Mouse (Mus musculus): ENCODE data around the gene Gm21972. TPM values are rescaled to one million over a fixed set of nuclear protein-coding genes. Genes with fewer than 3 reads are reported as not detected.

The Gm21972 gene
- total and polyA plus RNA-seq, 3 experiments, result 0.47 to 78.8 (median 4.4) TPM

DNA sequence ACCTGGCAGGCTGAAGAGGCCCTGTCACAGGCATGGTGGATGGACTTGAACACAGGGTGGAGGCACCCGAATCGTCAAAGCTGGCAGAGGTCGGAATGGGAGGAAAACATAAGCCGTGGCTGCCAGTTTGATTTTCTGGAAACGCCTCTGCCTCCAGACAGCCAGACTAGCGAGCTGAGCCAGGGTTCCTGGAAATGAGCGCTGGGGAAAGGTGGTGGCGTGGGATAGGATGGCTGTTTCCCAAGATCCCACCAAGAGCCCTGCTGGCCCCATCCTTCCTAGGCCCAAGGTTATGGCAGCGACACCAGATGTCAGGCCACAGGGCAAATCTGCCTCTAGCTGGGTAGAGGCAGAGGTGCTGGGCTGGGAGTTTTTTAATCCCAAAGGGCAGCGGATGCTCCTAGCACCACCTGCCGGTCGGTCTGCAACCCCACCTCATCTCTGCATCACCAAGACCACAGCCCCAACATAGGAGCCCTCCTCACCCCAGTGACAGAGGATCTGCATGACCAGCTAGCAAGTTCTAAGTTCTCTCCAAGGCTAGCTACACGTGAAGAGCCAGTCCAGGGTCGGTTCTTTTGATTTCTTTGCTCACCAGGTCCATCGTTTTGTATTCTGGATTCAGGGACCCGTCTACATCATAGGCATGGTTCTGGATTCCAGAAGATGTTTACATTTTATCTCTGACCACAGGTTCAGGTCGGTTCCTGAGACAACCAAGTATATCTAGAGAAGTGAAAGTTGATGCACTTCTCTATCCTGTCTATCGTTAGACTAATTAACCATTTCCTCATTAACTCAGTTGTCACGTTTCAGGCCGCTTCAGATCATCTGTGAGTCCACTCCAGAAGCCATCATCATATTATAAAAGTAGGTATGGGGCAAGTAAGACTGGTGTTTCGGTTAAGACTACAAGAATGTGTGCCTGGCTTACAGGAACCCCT is 10.8 kb downstream of the Gm21972 start:
- no peak overlapping the region for H3K27ac ChIP-seq (ENCODE audit: insufficient read depth, low read depth)
- dilution Hi-C loops (cut with MboI; ENCODE audit: extremely low pct_ligation_motif_present, extremely low pct_unique_long_range_greater_than_20kb, low sequenced_read_pairs), result no loop called here
- H3K4me3 ChIP-seq (replicated peaks in 1 of 3; ENCODE audit: low read depth in 2 of 3, low read length in 2 of 3, poor library complexity in 1 of 3), result no peak overlapping the region

GRCm38 (mm10) chr1:86146293-86146692 is 12.9 kb downstream of the Gm21972 start:
- peaks cover 0 to 4% of the 10 kb centered on the region in 2 experiments for H3K36me3 ChIP-seq (replicated peaks in 1 of 2; ENCODE audit: control insufficient read depth in 1 of 2, insufficient read depth in 1 of 2, low read length in 1 of 2)
- H3K4me2 ChIP-seq (ENCODE audit: insufficient read depth, low read depth, poor library complexity, severe bottlenecking), result no peak overlapping the region
- H3K4me1 ChIP-seq (ENCODE audit: control insufficient read depth in 1 of 2, insufficient read depth in 2 of 2), result peaks cover 2 to 11% of the 10 kb centered on the region in 2 experiments; a peak in 2 of 4 replicates
- H3K27ac ChIP-seq (ENCODE audit: insufficient read depth, low read depth), result no peak overlapping the region
- no peak for DNase-seq (ENCODE audit: extremely low read depth)
- TF ChIP-seq MYC (IDR thresholded peaks at IDR 0.05; ENCODE audit: low read depth, low read length) (no peak), USF2 (conservative IDR thresholded peaks at IDR 0.05; ENCODE audit: low read depth, low read length) (no peak), TCF12 (IDR thresholded peaks at IDR 0.05; ENCODE audit: low read depth, low read length) (no peak), MAZ (IDR thresholded peaks at IDR 0.05; ENCODE audit: low read depth, low read length) (no peak), TBP (conservative IDR thresholded peaks at IDR 0.05; ENCODE audit: low read depth, low read length) (no peak), EP300 (IDR thresholded peaks at IDR 0.05; ENCODE audit: low read length) (no peak), E2F4 (IDR thresholded peaks at IDR 0.05; ENCODE audit: insufficient replicate concordance, low read depth, low read length) (no peak), MAX (IDR thresholded peaks at IDR 0.05; ENCODE audit: low read length) (no peak), ZKSCAN1 (IDR thresholded peaks at IDR 0.05; ENCODE audit: borderline replicate concordance, low read depth, low read length) (no peak), SIN3A (IDR thresholded peaks at IDR 0.05; ENCODE audit: low read length) (no peak), CHD1 (IDR thresholded peaks at IDR 0.05; ENCODE audit: low read depth, low read length) (no peak)
- no peaks in the 10 kb centered on the region for H3K79me2 ChIP-seq (replicated peaks; ENCODE audit: control insufficient read depth, extremely low read depth, insufficient read depth, poor library complexity, severe bottlenecking)
- no peaks in the 10 kb centered on the region for H3K9me3 ChIP-seq (replicated peaks; ENCODE audit: low read length)
- no peaks in the 10 kb centered on the region for H3K27me3 ChIP-seq (replicated peaks)
- no peak overlapping the region for H3K4me3 ChIP-seq (replicated peaks in 1 of 3; ENCODE audit: low read depth in 2 of 3, low read length in 2 of 3, poor library complexity in 1 of 3)
- in situ Hi-C loops (cut with MboI; ENCODE audit: low pct_ligation_motif_present, low pct_unique_long_range_greater_than_20kb, low sequenced_read_pairs), result no loop called here
- dilution Hi-C loops (cut with MboI; ENCODE audit: extremely low pct_ligation_motif_present, extremely low pct_unique_long_range_greater_than_20kb, low sequenced_read_pairs), result no loop called here
- no peak overlapping the region for H3K9ac ChIP-seq (ENCODE audit: insufficient read depth, low read depth)

More for the DNA sequence above, 10.8 kb downstream of the Gm21972 start:
- Histone ChIP-seq H3K27me3 (replicated peaks) (no peaks in the 10 kb centered on the region), H3K36me3 (replicated peaks in 1 of 2; ENCODE audit: control insufficient read depth in 1 of 2, insufficient read depth in 1 of 2, low read length in 1 of 2) (peaks cover 4 to 21% of the 10 kb centered on the region in 2 experiments), H3K4me2 (ENCODE audit: insufficient read depth, low read depth, poor library complexity, severe bottlenecking) (no peak overlapping the region), H3K4me1 (ENCODE audit: control insufficient read depth in 1 of 2, insufficient read depth in 2 of 2) (0 out of 4 replicates have a peak, but pooled peaks cover 0 to 6% of the 10 kb centered on the region in 2 experiments), H3K79me2 (replicated peaks; ENCODE audit: control insufficient read depth, extremely low read depth, insufficient read depth, poor library complexity, severe bottlenecking) (no peaks in the 10 kb centered on the region), H3K9ac (ENCODE audit: insufficient read depth, low read depth) (no peak overlapping the region), H3K9me3 (replicated peaks; ENCODE audit: low read length) (no peaks in the 10 kb centered on the region)
- DNase-seq (ENCODE audit: extremely low read depth), result no peak
- in situ Hi-C loops (cut with MboI; ENCODE audit: low pct_ligation_motif_present, low pct_unique_long_range_greater_than_20kb, low sequenced_read_pairs), result no loop called here
- TF ChIP-seq SMC3 (IDR thresholded peaks at IDR 0.05; ENCODE audit: low read depth, low read length), result peak; percentile 30
- peak in 1 of 2 experiments; percentile 51; a peak in 2 of 4 replicates for TF ChIP-seq CTCF (conservative IDR thresholded peaks at IDR 0.05 in 1 of 2, IDR thresholded peaks at IDR 0.05 in 1 of 2; ENCODE audit: low read depth in 2 of 2, low read length in 2 of 2)
- no peak for TF ChIP-seq GABPA (IDR thresholded peaks at IDR 0.05; ENCODE audit: insufficient replicate concordance, low read depth, low read length)

Data from CH12.LX (cell line).